Mouse (Mus musculus): ENCODE data around the gene Camta1.
A peak's percentile ranks its signal among the peaks of the same experiment; 100 is the strongest.
"Not testable (repeated sequence)": the region's sequence is repeated elsewhere in the genome, so short reads cannot be mapped to it uniquely, and the experiment has no call there.

Gene Camta1

DNA sequence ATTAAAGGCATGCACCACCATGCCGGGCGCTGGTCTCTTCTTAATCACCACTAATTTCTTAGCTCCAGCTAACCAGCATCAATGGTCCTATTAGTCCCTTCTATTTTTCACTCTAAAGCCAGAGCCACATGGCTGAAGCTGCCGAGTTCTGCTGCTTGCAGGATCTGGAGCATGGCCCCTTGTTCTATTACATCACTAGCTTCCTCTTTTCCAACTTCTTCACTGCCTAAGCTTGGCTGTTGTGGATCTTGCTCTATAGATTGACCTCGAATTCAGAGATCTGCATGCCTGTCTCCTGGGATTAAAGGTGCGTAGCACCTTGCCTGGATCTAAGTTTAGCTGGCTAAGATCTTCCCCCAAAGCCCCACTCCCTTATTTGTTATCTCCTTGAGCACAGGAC, 979.0 kb downstream of the Camta1 start:
- DNase-seq (ENCODE audit: inconsistent age in 2 of 2, low spot score in 1 of 2), result no peak

DNA sequence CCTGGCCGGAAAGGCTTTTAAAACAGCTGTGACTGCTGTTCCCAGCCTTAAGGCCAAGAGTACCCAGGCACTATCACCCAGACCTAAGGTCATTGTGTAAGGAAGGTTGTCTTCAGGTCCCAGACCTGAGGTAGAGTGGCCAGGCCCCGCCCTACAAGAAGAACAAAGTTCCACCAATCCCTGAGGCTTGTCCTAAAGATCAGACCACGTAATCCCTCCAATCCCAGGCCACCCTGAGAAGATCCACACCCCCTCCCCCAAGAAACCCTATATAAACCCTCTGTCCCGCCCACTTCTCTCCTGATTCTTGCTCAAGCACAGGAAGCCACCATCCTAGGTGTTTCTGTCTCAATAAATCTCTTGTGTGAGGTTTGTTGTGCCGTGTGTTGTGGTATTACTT, 981.3 kb downstream of the Camta1 start:
- no peak for DNase-seq (ENCODE audit: inconsistent age in 2 of 2, low spot score in 1 of 2)

DNA sequence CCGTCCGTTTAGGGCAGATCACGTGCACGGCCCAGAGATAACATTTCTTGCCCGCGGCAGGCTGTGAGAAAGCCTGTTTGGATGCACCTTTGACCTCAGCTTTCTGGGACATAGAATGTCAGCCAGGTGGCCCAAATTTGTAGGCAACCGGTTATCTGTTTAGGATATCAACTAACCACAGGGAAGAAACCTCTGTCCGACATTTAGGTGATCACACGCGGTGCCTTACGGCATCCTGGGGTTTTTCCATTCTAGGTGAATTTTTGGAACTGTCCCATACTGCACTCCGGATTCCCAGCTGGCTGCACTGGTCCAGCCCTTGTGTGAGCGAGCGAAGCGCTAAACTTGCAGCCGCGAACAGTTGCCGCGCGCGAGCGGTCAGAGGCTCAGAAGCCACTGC, 982.0 kb downstream of the Camta1 start:
- no peak for DNase-seq (ENCODE audit: inconsistent age in 2 of 2, low spot score in 1 of 2)

DNA sequence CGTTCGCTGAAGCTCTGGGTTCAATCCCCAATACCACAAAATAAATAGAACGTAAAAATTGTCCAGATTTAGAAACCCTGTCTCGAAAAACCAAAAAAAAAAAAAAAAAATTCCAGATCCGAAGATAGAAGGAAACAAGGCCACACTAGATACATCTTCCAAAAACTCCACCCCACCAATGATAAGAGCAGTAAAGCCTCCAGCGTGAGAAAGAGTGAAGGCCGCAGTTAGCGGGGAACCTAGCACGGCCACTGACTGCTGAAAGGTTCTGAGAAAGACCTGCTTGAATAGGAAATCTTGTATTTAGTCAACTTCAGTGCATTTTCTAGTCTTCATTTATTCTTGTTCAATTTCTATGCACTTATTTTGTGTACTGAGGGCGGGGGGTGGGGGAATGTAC, 986.3 kb downstream of the Camta1 start:
- no peak for DNase-seq (ENCODE audit: inconsistent age in 2 of 2, low spot score in 1 of 2)

DNA sequence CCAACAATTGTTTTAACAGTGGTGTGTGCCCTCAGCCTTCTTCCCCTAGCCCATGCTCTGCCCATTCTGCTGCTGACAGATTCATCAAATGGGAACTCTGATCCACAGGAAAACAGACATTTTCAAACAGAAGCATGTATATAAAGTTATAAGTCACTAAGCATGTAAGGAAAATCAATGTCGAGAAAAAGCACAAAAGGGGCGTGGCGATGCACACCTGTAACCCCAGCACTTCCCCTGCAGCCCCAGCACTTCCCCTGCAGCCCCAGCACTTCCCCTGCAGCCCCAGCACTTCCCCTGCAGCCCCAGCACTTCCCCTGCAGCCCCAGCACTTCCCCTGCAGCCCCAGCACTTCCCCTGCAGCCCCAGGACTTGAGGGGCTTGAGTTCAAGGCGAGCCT, 987.3 kb downstream of the Camta1 start:
- DNase-seq (ENCODE audit: inconsistent age in 2 of 2, low spot score in 1 of 2), result not testable (repeated sequence)

DNA sequence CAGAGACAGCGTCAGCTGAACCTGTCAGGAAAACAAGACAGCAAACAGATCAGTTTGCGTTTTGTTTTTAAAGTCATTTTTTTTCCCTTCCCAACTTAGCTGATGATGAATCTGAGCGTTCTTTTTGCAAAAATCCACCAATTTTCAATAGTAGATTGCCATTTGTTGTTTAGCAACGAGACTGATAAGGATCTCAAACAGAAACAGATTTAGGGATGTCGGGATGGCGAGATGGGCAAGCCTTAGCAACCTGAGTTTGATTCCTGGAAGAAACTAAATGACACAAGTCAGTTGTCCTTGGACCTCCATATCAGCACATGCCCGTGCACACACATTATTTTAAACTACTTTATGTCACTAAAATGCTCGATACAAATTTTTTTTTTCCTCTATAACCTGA, 989.0 kb downstream of the Camta1 start:
- no peak for DNase-seq (ENCODE audit: inconsistent age in 2 of 2, low spot score in 1 of 2)

DNA sequence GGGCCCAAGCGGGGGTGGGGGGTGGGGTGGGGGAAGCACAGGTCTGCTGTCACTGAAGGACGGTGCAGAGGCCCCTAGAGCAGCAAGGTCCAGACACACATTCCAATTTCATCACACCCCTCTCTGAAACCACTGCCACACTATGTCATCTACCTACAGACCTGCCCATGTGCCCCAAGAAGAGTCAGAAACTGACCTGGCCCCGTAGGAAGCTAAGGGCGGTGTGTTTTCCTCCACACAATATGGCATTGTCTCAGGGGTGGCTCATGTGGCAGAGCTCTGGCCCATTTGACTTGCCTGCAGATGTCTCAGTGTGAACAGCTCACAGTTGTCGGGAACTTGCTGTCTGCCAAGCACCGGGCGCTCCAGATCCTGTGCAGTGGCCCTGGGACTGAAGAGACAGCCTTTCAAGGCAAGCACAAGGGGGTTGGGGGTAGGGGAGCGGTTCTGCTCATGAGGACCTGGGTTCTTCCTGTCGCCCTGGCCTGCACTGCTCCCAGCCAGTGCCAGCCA, 989.5 kb downstream of the Camta1 start:
- DNase-seq (ENCODE audit: inconsistent age in 2 of 2, low spot score in 1 of 2), result peak; percentile 80 to 90

DNA sequence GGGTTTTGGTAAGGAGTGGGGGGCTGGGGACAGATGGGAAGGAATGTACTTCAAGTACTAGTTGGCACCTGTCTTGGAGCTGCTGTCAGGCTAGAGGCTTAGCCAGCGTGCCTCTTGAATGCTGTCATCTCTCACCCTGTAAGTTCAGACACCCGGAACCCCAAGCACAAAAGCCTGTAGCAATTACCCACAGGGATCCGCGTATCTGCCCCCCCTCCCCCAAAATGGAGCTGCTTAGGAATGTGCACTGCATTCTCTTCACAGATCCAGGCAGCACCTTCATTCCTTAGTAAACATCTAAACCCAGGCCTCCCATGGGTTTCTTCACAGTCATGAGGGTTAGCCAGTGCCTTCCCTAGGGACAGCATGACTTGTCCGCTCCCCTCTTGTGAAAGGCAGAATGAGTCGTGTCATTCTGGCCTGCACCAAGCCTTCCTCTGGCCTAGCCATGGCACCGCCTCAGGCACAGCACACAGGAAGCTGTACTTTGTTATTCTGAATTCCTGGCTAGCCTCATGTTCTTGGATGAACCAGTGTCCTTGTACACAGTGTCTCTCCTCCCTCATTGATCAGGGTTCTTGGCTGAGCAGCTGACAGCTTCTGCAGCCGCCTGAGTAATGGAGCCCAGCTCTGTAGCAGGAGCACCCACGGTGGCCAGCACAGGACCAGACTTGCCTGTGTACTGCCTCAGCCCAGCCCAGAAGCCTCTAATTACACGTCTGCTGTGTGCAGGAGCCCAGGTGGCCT, 990.1 kb downstream of the Camta1 start:
- peak; percentile 89 to 93 for DNase-seq (ENCODE audit: inconsistent age in 2 of 2, low spot score in 1 of 2)

DNA sequence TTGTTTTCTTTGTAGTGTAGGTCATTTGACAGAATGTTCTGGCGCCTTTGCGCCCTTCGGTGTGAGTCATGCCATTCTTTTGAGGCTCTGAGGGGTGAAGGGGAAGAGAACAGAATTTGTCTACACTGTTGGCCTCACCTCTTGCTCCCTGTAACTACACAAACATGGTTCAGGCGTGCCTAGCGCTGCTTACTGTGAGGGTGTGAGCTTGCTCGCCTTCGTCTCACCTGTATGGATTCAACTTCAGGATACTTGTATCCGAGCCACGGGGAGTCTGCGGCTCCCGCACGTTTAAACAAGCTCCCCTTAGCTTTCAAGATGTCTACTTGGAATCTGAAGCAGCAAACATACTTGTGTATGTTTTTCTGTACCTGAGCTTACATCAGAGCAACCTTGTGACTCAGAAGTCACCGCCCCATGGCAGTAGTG, 990.7 kb downstream of the Camta1 start:
- DNase-seq (ENCODE audit: inconsistent age in 2 of 2, low spot score in 1 of 2), result peak; percentile 35 to 67

DNA sequence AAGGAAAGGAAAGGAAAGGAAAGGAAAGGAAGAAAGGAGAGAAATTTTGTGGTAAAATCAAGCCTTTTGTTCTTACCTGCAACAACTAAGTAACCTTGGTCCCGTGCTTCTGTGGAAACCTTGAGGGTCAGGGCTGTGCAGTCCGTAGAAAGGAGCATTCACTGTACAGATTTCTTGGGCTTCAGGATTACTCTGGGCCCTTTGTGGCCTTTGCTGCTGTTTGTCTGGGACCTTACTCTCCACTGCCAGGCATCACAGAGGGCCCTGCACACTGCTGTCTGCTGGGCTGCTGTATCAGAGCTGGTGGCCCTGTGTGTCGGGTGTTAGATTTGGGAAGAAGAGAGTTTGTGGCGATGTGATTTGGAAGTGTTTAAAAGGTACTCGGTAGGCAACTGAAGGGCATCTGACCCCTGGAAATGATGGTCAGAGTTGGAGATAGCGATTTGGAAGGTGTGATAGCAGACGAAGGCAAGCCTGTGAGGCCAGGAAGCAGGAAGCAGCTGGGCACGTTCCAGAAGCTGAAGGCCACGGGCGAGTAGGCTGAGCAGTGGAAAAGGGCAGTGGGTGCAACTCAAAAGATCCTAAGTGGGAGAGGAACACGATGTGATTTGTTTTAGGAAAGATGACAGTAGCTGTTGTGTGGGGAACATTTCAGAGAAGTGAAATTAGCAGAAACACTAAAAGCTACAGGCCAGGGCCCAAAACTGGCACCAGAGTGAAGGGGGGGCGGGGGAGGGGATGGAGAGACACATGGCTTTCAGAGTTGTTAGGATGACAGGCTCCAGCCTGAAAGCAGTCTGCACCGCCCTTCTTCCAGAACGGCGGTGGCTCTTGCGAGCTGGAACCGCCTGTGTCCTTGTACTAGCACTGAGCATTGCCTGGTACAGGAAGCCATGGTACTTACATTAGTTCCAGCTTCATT, 992.1 kb downstream of the Camta1 start:
- peak; percentile 84 to 89 for DNase-seq (ENCODE audit: inconsistent age in 2 of 2, low spot score in 1 of 2)

DNA sequence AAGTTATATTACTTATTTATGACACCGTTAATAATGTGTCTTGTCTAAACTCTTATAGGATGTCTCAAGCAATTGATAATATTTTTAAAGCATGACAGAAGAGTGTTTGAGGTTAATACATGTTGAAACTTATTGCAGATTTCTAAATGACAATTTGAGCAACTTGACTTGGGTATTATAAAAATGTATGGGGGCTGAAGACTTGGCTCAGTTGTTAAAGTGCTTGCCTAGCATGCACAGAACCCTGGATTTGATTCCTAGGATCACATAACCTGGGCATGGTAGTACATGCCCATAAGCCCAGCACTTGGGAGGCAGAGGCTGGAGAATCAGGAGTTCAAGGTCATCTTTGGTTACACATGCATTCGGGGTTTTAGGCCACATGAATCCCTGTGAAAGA, 992.8 kb downstream of the Camta1 start:
- no peak for DNase-seq (ENCODE audit: inconsistent age in 2 of 2, low spot score in 1 of 2)

DNA sequence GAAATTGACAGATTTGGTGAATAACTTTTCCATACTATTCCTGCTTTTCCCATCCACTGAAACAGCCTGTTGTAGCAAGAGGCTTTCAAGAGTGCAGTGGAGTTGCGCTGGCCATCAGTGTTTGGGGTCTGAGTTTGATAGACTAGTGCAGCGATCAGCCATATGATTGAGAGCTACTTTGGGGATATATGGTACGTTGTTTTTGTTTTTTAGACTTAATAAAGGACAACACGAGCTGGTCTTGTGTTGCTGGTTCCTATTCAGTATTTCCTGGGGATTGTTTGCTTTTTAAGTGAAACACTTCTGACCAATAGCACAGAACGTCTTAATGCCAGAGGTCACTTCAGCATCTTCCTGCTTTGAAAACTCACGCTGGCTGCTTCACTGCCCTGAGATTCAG, 993.5 kb downstream of the Camta1 start:
- no peak for DNase-seq (ENCODE audit: inconsistent age in 2 of 2, low spot score in 1 of 2)
